Mouse (Mus musculus) left cerebral cortex, adult 9 months (tissue): Measurements from ENCODE around the gene Tmcc2.

Source experiments
- DNase-seq, 2 experiments: peaks; one replicate each; pipeline ENCODE4 v3.0.0; 2022; ENCODE audit warnings: low spot score in 2 of 2

The Tmcc2 gene

DNA sequence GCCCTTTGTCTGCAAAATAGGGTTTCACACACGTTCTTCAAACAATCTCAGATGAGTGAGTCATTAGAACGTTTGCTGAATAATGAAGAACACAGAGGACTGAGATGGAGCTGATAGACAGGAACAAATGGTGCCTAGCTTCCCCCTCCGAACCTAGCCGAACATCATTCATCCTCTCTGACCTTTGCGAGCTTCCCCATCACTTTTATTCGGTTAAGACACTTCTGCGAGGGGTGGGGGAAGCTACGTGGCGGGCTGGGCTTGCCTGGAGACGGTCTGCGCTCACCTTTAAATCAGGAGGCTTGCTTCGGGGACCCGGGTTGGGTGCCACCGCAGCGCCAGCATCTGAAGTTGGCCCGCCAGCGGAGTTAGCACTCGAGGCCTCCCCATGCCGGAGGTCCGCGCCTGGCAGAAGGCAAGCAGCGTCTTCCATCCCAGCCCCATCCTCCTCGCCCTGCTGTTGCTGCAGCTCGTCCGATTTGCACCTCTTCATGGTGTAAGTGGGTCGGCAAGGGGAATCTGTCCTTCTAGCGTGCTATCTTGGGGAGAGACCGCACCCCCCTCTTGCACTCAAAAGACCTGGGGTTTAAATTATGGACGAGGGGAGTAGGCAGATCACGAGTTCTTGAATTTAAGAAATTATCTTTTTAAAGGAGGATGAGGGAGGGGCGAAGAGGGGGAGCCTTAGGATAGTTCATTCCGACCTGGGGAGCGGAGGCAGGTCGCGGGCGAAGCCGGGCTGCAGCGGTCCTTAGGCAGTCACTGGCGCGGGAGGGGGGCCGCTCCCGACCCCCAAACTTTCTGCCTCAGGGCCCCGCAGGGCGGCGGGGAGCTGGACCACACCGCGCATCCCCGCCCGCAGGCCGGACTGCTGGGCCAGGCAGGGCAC is at the start of gene Tmcc2:
TSS of gene Tmcc2 (minus strand) at position 591 of the 889 bp plus-strand sequence.
- no peak for DNase-seq

DNA sequence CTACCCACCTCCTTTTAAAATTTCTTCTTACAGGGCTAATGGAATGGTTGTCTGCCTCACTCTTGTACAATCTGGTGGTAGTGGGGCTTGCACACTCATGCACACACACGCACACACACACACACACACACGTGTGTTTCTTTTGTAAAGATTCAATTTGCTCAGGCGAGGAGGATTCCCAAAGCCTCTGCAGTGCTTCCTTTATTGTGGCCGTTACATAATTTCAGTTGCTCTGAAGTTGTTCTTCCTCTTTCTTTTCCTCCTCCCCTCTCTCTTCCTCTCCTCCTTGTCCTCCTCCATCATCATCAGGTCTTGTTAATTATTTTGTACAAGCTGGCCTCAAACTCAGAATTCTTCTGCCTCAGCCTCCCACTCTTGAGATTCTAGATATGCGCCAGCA is 46.3 kb upstream of the Tmcc2 start:
- DNase-seq: no peak

DNA sequence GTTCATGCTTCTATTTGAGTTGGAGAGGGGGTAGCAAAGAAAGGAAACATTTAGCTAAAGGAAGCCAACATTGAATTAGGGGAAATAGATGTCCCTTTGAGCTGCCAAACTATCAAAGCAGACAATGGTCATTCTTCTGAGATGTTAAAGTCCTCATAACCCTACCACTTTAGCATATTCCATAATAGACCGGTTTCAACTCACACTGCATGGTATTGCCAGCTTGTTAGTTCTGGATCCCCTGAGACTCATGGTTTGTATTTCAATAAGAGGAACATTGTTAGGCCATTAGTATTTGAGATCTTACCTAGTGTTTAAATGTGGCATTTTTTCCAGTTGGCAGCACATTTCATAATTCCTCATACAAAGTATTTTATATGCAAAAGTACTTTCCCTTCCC is 45.9 kb upstream of the Tmcc2 start:
- DNase-seq: no peak

DNA sequence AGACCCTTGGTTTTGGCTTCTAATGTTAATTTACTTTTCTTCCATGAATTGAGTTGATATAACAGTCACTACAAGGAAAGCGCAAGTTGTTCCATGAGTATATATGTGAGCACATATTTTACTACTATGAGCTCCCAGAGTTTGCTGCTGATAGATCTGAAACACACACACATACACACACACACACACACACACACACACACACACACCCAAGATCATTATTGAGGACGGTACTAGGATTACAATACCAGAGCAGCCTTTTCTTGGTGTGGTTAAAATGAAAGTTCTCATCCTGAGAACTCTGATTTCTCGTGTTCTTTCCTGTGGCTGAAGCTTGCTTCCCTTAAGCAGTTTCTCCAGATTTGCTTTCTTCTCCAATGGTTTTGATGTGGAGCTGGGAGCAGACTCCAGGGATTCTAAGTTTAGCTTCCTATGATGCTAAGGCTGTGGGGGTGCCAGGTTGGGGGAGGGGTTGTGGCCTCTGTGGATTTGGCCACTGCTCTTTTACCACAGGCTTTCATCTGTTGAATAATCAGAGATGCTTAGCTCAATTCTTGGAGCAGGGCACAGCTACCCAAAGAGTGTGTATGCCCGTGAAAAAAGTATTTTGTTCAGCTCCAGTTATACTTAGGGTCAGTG is 45.4 kb upstream of the Tmcc2 start:
- no peak for DNase-seq

DNA sequence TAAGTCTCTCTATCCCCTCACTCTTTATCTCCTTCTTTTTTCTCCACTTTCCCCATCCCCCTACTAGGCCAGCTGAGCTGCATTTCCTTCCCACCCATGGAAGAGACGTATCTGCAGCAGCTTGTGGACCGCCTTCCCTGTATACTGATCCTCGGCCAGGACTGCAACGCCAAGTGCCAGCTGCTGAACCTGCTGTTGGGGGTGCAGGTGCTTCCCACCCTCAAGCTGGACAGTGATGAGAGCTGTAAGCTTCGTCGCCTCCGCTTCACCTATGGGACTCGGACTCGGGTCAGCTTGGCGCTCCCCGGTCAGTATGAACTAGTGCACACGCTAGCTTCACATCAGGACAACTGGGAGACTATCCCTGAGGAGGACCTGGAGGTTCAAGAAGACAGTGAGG is 43.0 kb upstream of the Tmcc2 start:
- no peak for DNase-seq

DNA sequence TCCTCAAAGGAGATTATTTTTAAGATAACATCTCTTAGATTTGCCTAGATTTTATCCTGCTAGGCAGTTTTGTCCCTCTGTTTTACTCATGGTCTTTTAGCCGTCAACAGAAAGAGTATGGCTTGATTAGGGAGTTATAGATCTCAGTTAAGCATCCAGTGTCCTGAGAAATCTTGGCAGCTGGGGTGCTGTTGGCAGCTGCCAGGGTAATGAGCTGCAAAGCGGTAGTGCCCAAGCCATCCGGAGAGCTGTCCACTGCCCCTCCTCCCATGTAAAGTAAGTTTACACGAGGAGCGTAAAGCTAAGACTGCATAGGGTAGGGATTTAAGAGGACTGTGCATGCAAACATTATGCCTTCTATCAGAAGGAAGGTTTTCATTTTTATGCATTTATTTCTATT is 42.3 kb upstream of the Tmcc2 start:
- DNase-seq: no peak

DNA sequence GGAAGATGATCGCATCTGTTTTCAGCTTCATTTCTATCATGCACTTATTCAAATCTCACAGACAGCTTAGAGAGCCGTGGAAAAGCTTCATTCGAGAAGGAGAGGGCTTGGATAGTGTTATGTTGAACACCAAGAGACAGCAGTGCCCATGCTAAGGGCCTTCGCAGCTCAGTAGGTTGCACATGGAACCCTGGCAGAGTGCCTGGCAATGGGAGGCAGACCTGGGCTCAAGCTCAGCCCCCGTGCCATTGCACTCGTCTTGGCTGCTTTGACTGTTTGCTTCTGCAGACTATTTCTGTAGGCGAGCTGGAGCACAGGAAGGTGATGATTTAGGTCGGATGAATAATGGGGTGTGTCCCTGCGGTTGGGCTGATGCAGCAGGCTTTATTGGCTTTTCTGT is 40.6 kb upstream of the Tmcc2 start:
- peak in 1 of 2 experiments; percentile 46 for DNase-seq

DNA sequence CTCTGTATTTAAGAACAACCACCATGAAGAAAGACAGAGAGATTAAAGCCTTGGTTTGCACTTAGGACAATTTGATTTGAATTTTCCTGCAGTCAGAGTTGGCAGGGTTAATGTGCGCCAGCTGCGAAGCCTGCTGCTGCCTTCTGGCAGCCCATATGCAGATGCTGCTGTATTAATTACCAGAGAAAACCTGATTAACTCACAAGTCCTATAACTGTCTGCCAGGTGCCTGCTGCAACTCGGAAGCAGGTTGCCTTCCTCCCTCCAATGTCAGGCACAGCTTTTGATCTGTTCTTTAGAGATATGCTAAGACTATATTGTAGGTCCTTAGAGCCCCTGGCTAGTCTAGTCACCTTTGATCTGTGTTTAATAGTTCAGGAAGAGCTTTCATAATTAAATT is 39.7 kb upstream of the Tmcc2 start:
- DNase-seq: peak in 1 of 2 experiments; percentile 13

DNA sequence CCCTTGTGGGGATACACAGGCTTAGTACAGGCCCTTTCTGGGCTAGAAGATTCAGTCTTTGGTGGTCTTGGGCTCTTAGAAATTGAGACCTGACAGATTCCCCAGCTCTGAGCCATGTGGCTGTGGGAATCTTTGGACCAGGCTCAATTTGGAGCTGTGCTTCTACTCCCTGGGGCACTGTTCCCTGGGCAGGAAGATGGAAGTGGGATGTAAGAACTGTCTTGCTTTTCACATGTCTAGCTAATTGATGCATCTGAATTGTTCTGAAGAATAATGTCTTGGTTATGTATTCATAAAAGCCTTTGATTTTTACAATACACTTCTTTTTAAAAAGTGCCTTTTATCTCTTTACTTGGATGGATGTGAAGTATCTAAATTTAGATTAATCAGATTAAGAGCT is 34.5 kb upstream of the Tmcc2 start:
- DNase-seq: no peak

DNA sequence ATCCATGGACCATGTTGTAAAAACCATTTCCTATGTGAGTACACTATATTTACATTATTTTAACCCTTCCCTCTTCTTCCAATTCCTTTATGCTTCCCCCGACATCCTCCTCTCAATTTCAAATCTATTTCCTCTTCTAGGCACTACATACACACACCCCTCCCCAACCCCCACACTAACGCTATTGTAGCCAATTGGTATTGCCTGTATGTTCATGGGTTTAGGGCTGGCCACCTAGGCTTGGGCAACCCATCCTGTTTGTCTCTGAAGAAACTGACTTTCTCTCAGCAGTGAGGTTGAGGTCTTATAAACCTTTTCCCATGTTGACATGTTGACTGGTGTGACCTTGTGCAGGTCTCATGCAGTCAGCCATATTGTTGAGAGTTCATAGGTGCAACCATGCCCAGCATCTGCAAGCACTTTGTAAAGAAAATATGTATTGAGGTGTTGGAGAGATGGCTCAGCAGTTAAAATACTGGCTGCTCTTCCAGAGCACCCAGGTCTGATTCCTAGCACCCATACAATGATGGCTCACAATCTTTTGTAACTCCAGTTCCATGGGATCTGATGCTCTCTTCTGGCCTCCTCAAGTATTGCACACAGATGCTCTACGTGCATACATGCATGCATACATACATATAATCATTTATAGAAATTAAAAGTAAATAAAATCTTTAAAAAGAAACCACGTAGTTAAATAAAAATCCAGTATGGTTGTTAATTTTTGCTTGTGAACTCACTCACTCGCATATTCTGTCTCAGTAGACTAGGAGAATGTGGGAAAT is 32.0 kb upstream of the Tmcc2 start:
- DNase-seq: no peak

DNA sequence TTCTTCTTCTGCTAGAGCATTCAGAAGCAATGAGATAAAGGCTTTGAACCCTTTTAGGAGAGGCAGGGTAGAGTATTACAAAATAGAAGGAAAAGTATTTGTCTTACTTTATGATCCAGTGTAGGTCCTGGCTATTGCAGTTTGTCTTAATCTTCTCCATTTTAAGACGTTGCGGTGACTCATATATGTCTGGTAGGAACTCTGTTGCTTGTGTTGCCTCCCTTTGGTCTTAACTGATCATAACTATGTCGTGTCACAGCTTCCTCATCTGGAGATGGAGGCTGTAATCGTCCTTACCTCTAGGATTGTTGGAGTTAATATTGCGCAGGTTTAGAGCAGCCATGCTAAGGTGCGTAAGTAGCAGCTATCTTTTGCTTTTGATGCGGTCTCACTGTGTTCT is 29.6 kb upstream of the Tmcc2 start:
- no peak for DNase-seq

DNA sequence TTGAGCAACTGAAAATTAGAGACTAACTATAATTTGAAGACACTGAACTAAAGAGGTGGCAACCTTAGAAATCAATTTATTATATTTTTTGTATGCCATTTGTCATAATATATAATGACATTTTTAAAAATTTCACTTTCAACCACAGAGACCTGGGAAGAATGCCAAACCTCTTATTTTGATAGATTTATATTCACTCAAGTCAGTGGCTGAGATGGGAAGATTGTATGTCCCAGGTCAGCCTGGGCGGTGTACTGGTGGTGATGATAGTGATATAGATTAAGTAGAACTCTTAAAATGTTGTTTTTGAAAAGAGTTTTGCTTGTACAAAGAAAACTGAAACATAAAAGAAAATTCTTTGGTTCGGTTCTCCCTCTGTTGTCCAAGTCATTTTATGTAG is 29.1 kb upstream of the Tmcc2 start:
- DNase-seq: no peak

DNA sequence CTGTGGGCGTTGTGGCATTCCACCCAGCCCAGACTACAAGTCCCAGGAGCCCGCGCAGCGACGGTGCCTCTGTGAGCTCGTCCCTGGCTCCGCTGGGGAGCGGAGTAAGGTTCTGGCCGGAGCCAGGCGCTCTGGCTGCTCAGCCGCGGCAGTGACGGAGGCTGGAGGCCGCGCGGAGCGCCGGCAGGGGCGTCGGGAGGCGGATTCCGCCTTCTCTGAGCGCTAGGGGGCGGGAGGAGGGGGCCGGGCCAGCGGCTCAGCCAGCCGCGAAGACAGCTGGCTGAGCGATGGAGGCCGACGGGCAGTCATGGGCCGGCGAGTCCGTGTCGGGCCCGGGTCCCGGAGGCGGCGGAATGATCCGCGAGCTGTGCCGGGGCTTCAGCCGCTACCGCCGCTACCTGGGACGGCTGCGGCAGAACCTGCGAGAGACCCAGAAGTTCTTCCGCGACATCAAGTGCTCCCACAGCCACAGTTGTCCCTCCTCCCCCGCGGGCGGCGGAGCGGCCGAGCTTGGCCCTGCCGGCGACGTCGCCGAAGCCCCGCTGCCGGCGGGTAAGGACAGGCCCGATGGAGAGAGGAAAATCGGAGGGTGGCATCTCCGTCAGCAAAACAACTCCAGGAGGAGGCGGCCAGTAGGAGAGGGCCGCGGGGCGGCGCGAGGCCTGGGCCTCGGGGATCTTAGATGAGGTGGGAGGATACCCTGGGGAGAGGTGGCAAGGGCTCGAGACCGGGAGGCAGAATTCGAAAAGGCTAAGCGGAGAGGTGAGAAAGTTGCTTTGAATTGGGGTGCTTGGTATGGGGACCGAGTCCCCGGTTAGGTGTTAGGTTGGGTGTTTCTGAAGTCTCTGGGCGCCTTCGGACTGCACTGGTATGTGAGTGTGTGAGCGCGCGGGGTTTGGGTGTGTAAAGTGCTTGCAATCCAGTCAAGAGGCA is 26.5 kb upstream of the Tmcc2 start, which contains the start of gene Dstyk:
TSS of gene Dstyk (plus strand) at position 237 of the 933 bp plus-strand sequence.
- peak; percentile 76 to 92 for DNase-seq

DNA sequence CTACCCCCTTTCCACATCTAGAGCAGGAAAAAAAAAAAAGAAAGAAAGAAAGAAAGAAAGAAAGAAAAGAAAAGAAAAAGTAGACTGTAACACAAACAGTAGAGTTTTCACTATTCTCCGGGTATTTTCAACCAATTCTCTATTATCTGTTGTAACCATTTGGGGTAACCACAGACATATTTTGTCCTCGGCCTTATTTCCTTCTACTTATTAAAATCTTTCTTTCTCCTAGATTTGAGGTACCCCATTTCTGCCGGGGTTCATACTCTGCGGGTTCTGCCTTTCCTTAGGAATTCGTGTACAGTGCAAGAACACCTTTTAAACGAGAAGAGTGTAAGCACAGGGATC is 25.8 kb upstream of the Tmcc2 start:
- no peak for DNase-seq

DNA sequence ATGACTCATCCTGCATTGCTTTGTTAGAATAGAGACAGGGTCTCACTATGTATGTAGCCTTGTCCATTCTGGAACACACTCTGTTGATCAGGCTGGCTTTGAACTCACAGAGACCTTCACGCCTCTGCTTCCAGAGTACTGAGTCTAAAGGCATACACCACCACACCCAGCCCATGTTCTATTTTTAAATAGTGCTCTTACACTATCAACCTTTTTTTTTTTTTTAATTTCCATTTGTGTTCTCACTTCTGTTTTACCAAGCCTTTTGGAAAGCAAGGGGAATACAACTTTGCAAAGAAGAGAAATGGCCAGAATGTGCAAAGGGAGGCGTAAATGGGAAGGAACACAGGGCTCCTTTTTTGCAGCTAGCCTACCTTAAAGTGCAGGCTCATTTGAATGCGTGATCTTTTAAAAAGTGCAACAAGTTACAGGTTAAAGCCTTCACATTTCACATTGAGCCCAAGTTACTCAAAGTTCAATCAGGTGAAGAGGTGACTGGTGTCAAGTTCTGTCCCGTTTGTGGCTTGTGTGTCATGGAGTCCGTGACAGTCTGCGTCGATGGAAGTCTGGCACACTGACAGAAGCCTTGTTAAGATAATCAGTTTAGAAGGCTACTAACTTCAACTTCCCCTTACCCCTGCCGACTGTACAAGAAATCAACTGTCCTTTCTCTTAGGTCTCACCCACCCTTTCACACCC is 25.3 kb upstream of the Tmcc2 start:
- DNase-seq: no peak

DNA sequence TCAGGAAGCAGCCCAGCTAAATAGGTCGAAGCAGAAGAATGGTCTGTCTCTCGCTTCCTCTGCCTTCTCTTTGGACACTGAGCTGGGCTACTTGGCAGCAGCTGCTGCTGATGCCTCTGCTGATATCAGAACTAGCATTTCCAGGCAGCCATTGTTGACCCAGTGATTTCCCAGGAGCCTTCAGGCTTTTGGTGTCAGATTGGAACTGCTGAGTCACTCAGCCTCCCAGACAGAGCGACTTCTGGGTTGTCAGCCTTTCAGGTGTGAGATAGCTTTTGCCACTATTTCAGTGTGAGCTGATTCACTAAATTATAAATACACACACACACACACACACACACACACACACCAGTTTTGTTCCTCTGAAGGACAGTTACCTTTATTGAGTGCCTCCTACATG is 19.6 kb upstream of the Tmcc2 start:
- DNase-seq: no peak

DNA sequence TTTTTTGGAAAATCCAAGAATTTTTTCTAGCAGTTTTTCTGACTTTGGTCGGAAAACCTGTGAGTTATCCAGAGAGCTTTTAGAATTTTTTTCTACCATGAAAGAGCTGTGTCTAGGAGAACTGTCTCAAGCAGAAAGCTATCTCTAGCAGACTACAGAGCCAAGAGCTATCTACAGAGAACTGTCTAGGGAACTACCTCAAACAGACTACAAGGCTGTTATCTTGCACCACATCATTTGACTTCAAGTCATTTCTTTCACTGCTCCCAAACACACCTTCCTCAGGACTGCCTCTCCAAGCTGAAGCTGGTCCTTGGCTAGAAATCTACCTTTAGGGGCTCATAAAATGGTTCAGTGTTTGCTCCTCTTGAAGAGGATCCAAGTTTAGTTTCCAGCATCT is 10.8 kb upstream of the Tmcc2 start:
- no peak for DNase-seq

DNA sequence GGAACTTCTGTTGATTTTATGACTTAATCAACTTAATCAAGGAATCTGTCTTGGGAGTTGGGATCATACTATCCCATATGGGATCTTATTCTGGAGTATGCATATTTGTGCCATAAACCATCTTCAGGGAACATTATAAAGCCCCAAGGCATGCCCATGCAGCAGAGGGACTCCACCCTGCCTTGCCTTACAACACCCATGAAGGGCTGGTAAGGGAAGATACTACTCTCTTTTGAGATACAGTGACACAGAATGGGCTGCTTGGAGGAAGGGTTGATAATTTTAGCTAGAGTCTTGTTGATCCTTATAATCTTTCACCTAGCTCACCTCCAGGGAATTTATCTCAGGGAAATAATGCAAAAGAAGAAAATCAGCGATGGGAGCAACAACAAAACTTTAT is 9.5 kb upstream of the Tmcc2 start:
- DNase-seq: no peak

DNA sequence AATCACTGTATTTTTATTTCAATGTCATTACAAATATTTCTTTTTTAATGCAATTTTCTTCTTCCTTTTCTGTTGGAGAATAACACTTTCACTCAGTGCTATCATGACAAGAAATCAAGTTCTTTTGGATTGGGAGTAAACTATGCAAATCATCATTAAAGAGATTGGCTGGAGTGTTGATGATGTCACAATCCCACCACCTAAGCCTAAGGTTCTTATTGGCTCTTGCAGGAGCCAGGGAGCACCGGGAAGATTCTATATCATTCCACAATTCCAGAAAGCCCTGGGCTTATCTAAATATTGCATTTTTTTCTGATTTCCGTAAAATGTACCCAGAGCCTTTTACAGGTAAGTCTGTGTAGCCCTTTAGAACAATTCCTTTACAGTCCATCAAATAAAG is 5.6 kb upstream of the Tmcc2 start:
- DNase-seq: no peak

DNA sequence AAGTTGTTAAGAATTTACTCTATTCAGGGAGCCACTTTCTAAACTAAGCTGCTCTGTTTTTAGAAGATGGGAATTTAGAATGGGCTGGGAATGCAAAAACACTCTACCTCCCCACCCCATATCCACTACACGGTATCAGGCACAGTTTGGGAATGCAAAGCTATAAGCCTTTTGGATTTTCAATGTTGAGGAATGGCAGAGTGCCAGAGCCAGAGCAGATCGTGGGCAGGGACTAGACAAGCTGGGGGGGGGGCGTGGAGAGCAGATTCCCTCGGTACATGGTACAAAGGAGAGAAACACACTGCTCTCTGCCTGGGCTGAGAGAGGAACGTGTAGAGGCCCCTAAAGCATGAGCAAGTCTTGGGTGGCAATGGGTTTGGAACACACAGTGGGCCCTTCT is 1.8 kb upstream of the Tmcc2 start:
- no peak for DNase-seq

DNA sequence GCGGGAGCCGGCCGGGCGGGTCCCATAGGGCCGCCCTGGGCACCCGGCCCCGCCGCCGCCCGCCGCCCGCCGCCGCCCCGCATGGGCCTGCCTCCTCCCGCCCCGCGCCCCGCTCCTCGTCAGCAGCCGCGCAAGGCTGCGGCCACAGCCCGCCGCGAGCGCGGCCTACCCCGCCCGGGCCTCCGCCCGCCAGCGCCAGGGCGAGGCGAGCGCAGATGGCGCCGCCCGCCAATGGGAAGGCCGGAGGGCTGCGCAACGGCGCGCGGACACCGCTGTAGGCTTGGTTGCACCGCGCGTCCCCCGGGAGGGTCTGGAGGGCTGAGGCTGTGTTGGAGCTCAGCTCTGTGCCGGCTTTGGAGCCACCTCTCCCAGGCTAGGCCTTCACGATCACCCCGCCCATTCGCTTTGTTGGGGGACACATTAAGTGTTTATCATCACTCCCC is 520 bp upstream of the Tmcc2 start:
- peak in 1 of 2 experiments; percentile 76 for DNase-seq
